Mouse (Mus musculus) MEL (cell line): Measurements from ENCODE around the gene Tmem198. TPM values are rescaled to one million over a fixed set of nuclear protein-coding genes. Genes with fewer than 3 reads are reported as not detected.

Source experiments
- DNase-seq: peaks from one replicate; pipeline ENCODE4 v3.0.0; 2011; ENCODE audit warnings: low read depth, low spot score
- H3K27ac ChIP-seq: 2 replicates; pipeline ENCODE4 v1.5.1; 2012; ENCODE audit warnings: low read depth, mild to moderate bottlenecking, control low read depth, low read length, moderate library complexity; ENCODE audit not compliant: control insufficient read depth
- H3K27me3 ChIP-seq, 2 experiments: fragments of 150-350 bp in 1 of 2; sonication (generic) in 1 of 2; 2 replicates each; pipeline ENCODE4 v1.6.1; 2012; ENCODE audit warnings: low read length in 2 of 2, mild to moderate bottlenecking in 2 of 2, improper control_type of control experiment in 1 of 2, moderate library complexity in 1 of 2; ENCODE audit not compliant: insufficient read depth in 2 of 2, control insufficient read depth in 1 of 2
- H3K36me3 ChIP-seq, 2 experiments: 2 replicates each; pipeline ENCODE4 v1.6.1; 2012 to 2014; ENCODE audit warnings: low read length in 2 of 2, improper control_type of control experiment in 1 of 2, inconsistent platforms in 1 of 2, mild to moderate bottlenecking in 1 of 2; ENCODE audit not compliant: insufficient read depth in 2 of 2, control insufficient read depth in 1 of 2
- H3K4me1 ChIP-seq, 2 experiments: fragments of 150-350 bp in 1 of 2; sonication (generic) in 1 of 2; 2 replicates each; pipeline ENCODE4 v1.6.1; 2012; ENCODE audit warnings: low read length in 2 of 2, improper control_type of control experiment in 1 of 2, mild to moderate bottlenecking in 1 of 2; ENCODE audit not compliant: insufficient read depth in 2 of 2, control insufficient read depth in 1 of 2
- H3K4me3 ChIP-seq, 2 experiments: fragments of 150-350 bp in 1 of 2; sonication (generic) in 1 of 2; 2 replicates each; pipeline ENCODE4 v1.5.1; 2012; ENCODE audit warnings: low read depth in 2 of 2, low read length in 2 of 2, mild to moderate bottlenecking in 2 of 2, moderate library complexity in 2 of 2, control low read depth in 1 of 2, improper control_type of control experiment in 1 of 2; ENCODE audit not compliant: control insufficient read depth in 1 of 2, insufficient read depth in 1 of 2
- H3K79me2 ChIP-seq: 2 replicates; pipeline ENCODE4 v1.6.1; 2012; ENCODE audit warnings: mild to moderate bottlenecking, low read length, moderate library complexity; ENCODE audit not compliant: control insufficient read depth, poor library complexity, insufficient read depth
- H3K9ac ChIP-seq: 2 replicates; pipeline ENCODE4 v1.6.1; 2012; ENCODE audit warnings: low read depth, mild to moderate bottlenecking, control low read depth, low read length, moderate library complexity; ENCODE audit not compliant: control insufficient read depth, poor library complexity, severe bottlenecking
- H3K9me3 ChIP-seq: fragments of 150-350 bp; sonication (generic); replicated peaks from 2 replicates; pipeline ENCODE4 v1.6.1; 2012; ENCODE audit warnings: mild to moderate bottlenecking, low read length, improper control_type of control experiment, moderate library complexity; ENCODE audit not compliant: insufficient read depth
- BHLHE40 ChIP-seq: IDR thresholded peaks from 2 replicates; pipeline ENCODE4 v1.6.1; 2012; ENCODE audit warnings: low read depth, mild to moderate bottlenecking, inconsistent platforms, low read length, improper control_type of control experiment, borderline replicate concordance
- CHD2 ChIP-seq: IDR thresholded peaks from 2 replicates; pipeline ENCODE4 v1.6.1; 2011; ENCODE audit warnings: low read length, improper control_type of control experiment
- CTCF ChIP-seq, 3 experiments: IDR thresholded peaks in 2 of 3; conservative IDR thresholded peaks in 1 of 3; 2 replicates each; pipeline ENCODE4 v1.5.1; 2011 to 2012; ENCODE audit warnings: low read length in 3 of 3, low read depth in 2 of 3, mild to moderate bottlenecking in 2 of 3, improper control_type of control experiment in 1 of 3, inconsistent platforms in 1 of 3, mixed read lengths in 1 of 3, moderate library complexity in 1 of 3; ENCODE audit not compliant: control insufficient read depth in 1 of 3, insufficient read depth in 1 of 3, poor library complexity in 1 of 3, severe bottlenecking in 1 of 3
- ETS1 ChIP-seq: IDR thresholded peaks from 2 replicates; pipeline ENCODE4 v1.6.1; 2012; ENCODE audit warnings: low read depth, mild to moderate bottlenecking, inconsistent platforms, low read length, improper control_type of control experiment, moderate library complexity
- GABPA ChIP-seq: IDR thresholded peaks from 2 replicates; pipeline ENCODE4 v1.6.1; 2012; ENCODE audit warnings: low read depth, mild to moderate bottlenecking, inconsistent platforms, low read length, improper control_type of control experiment, moderate library complexity
- HCFC1 ChIP-seq: IDR thresholded peaks from 2 replicates; pipeline ENCODE4 v1.6.1; 2012; ENCODE audit warnings: low read depth, mild to moderate bottlenecking, inconsistent platforms, low read length, improper control_type of control experiment, moderate library complexity
- KAT2A ChIP-seq: conservative IDR thresholded peaks from 2 replicates; pipeline ENCODE4 v1.6.1; 2012; ENCODE audit warnings: low read depth, low read length, improper control_type of control experiment, inconsistent platforms
- MAFK ChIP-seq: IDR thresholded peaks from 2 replicates; pipeline ENCODE4 v1.6.1; 2011; ENCODE audit warnings: low read depth, mild to moderate bottlenecking, low read length, improper control_type of control experiment, borderline replicate concordance
- MAX ChIP-seq: IDR thresholded peaks from 2 replicates; pipeline ENCODE4 v1.6.1; 2011; ENCODE audit warnings: low read length, improper control_type of control experiment
- MAZ ChIP-seq: IDR thresholded peaks from 2 replicates; pipeline ENCODE4 v1.6.1; 2012; ENCODE audit warnings: low read depth, mild to moderate bottlenecking, inconsistent platforms, low read length, improper control_type of control experiment
- MEF2A ChIP-seq: IDR thresholded peaks from 2 replicates; pipeline ENCODE4 v1.6.1; 2014; ENCODE audit warnings: low read depth, mild to moderate bottlenecking, inconsistent platforms, low read length, improper control_type of control experiment; ENCODE audit not compliant: poor library complexity, insufficient replicate concordance, severe bottlenecking; ENCODE audit errors: extremely low read depth
- MXI1 ChIP-seq: IDR thresholded peaks from 2 replicates; pipeline ENCODE4 v1.6.1; 2011; ENCODE audit warnings: mild to moderate bottlenecking, low read depth, low read length, improper control_type of control experiment
- MYB ChIP-seq: IDR thresholded peaks from 2 replicates; pipeline ENCODE4 v1.6.1; 2011; ENCODE audit warnings: mild to moderate bottlenecking, low read depth, low read length, improper control_type of control experiment
- NRF1 ChIP-seq: IDR thresholded peaks from 2 replicates; pipeline ENCODE4 v1.6.1; 2014; ENCODE audit warnings: low read depth, mild to moderate bottlenecking, inconsistent platforms, low read length, improper control_type of control experiment, moderate library complexity; ENCODE audit not compliant: poor library complexity, insufficient read depth, severe bottlenecking
- SIN3A ChIP-seq: IDR thresholded peaks from 2 replicates; pipeline ENCODE4 v1.6.1; 2012; ENCODE audit warnings: low read length, improper control_type of control experiment, inconsistent platforms
- SMC3 ChIP-seq: IDR thresholded peaks from 2 replicates; pipeline ENCODE4 v1.6.1; 2011; ENCODE audit warnings: low read depth, low read length, improper control_type of control experiment
- UBTF ChIP-seq: IDR thresholded peaks from 2 replicates; pipeline ENCODE4 v1.6.1; 2012; ENCODE audit warnings: low read depth, mild to moderate bottlenecking, inconsistent platforms, low read length, improper control_type of control experiment, moderate library complexity, borderline replicate concordance; ENCODE audit not compliant: insufficient read depth
- ZC3H11A ChIP-seq: IDR thresholded peaks from 2 replicates; pipeline ENCODE4 v1.6.1; 2012; ENCODE audit warnings: low read depth, mild to moderate bottlenecking, inconsistent platforms, low read length, improper control_type of control experiment
- ZNF384 ChIP-seq: IDR thresholded peaks from 2 replicates; pipeline ENCODE4 v1.6.1; 2012; ENCODE audit warnings: low read depth, mild to moderate bottlenecking, inconsistent platforms, low read length, improper control_type of control experiment
- polyA plus RNA-seq, 2 experiments: library from polyadenylated mRNA; stranded (reverse) in 1 of 2; unstranded in 1 of 2; fragments of >175 nt in 1 of 2; fragments of >200 nt in 1 of 2; gene quantifications; 2 replicates each; pipeline versions ENCODE4 v1.2.1 to v1.2.4; 2012; ENCODE audit warnings: low replicate concordance in 2 of 2, low read depth in 1 of 2; ENCODE audit not compliant: insufficient read length in 2 of 2, insufficient read depth in 1 of 2, missing spikeins in 1 of 2
- total RNA-seq: library from RNA; depleted of rRNA; stranded (reverse); fragments of 300-350 nt; gene quantifications from 2 replicates; pipeline ENCODE4 v1.2.3, GENCODE M21; 2012

Tmem198 gene
- total and polyA plus RNA-seq, 3 experiments = 0.65 to 1.4 TPM; not detected in 1

GRCm38 (mm10) chr1:75503651-75503980 lies 24.3 kb downstream of the Tmem198 start:
- Histone ChIP-seq H3K36me3 (no peaks in the 10 kb centered on the region), H3K79me2 (no peaks in the 10 kb centered on the region), H3K9me3 (no peaks in the 10 kb centered on the region), H3K4me3 (no peak overlapping the region), H3K4me1 (no peaks in the 10 kb centered on the region)
- no peak for TF ChIP-seq SIN3A
- TF ChIP-seq MAZ = no peak
- TF ChIP-seq MXI1 = no peak
- no peak for TF ChIP-seq MAX
- no peak for TF ChIP-seq NRF1
- TF ChIP-seq KAT2A = no peak
- no peak for TF ChIP-seq HCFC1
- no peak for TF ChIP-seq ETS1
- TF ChIP-seq MAFK = no peak
- no peak for TF ChIP-seq CTCF (IDR thresholded peaks at IDR 0.05 in 2 of 3, conservative IDR thresholded peaks at IDR 0.05 in 1 of 3; ENCODE audit: control insufficient read depth in 1 of 3, insufficient read depth in 1 of 3, low read depth in 2 of 3, low read length in 3 of 3, poor library complexity in 1 of 3, severe bottlenecking in 1 of 3)
- no peak for TF ChIP-seq CHD2
- no peak for TF ChIP-seq MYB
- TF ChIP-seq, all 39 proteins: peak for 0
- Histone ChIP-seq H3K9ac (no peak overlapping the region), H3K27ac (no peak overlapping the region), H3K27me3 (no peaks in the 10 kb centered on the region)
- DNase-seq = no peak

- no peaks in the 10 kb centered on the region for H3K36me3 ChIP-seq
- no peaks in the 10 kb centered on the region for H3K4me1 ChIP-seq
- TF ChIP-seq ZNF384 = no peak
- no peak for TF ChIP-seq BHLHE40
- TF ChIP-seq KAT2A = no peak
- TF ChIP-seq GABPA = no peak
- no peak for TF ChIP-seq CTCF (IDR thresholded peaks at IDR 0.05 in 2 of 3, conservative IDR thresholded peaks at IDR 0.05 in 1 of 3; ENCODE audit: control insufficient read depth in 1 of 3, insufficient read depth in 1 of 3, low read depth in 2 of 3, low read length in 3 of 3, poor library complexity in 1 of 3, severe bottlenecking in 1 of 3)
- TF ChIP-seq MEF2A = no peak
- no peak for TF ChIP-seq UBTF
- no peak for TF ChIP-seq ZC3H11A
- TF ChIP-seq SMC3 = no peak
- TF ChIP-seq ETS1 = no peak
- TF ChIP-seq HCFC1 = no peak
- no peak overlapping the region for H3K9ac ChIP-seq
- H3K9me3 ChIP-seq = no peaks in the 10 kb centered on the region
- no peak for DNase-seq
- no peaks in the 10 kb centered on the region for H3K27me3 ChIP-seq
- H3K4me3 ChIP-seq = no peak overlapping the region
- no peaks in the 10 kb centered on the region for H3K79me2 ChIP-seq
- H3K27ac ChIP-seq = no peak overlapping the region
These were observed 25.1 kb downstream of the Tmem198 start for GRCm38 (mm10) chr1:75504256-75505045.
